Mouse (Mus musculus) retina, embryonic 14.5 days (tissue): ENCODE data around the gene Chit1.

ENCODE experiments used
- DNase-seq: peaks from one replicate; pipeline ENCODE4 v3.0.0-alpha.2; 2015; ENCODE audit warnings: low spot score

Chit1 gene

GRCm38 (mm10) chr1:134098726-134099515, 12.1 kb upstream of the Chit1 start:
- DNase-seq, result peak; percentile 84

GRCm38 (mm10) chr1:134099516-134100235, 11.4 kb upstream of the Chit1 start:
- no peak for DNase-seq

DNA sequence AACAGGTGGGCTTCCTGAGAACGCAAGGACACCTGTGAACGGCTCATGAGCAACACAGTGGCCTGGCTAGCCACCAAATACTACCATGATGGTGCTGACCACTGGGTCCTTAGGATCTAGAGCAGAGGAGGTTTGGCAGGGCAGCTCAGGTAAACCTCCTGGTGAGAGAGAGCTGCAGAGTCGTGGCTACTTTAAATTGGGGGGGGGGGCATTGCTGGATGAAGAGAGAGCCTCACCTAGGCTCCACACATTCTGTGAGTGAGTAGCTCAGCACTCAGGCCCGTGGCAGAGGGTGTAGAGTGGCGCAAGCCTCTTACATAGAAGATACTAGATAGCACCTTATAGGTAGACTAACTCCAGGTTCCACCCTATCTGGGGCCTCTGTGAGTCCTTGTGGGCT, 10.6 kb upstream of the Chit1 start:
- no peak for DNase-seq

DNA sequence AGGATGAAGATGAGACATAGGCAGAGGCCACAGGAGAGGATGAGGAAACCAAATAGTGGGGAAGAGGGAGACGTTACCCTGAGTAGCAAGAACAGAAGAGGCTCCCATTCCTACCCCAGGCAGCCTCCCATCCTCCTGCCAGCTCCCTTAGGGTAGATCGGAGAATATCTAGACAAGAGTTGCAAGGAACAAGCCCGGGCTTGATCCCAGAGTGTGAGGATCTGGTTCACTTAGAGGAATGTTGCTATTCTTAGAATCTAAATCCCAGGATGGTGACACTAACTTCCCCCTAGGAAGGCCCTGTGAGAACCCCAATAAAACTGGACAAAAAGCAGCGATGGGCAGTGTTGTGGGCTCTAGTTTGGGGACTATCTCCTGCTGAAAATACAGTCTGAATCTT, 10.1 kb upstream of the Chit1 start:
- no peak for DNase-seq

DNA sequence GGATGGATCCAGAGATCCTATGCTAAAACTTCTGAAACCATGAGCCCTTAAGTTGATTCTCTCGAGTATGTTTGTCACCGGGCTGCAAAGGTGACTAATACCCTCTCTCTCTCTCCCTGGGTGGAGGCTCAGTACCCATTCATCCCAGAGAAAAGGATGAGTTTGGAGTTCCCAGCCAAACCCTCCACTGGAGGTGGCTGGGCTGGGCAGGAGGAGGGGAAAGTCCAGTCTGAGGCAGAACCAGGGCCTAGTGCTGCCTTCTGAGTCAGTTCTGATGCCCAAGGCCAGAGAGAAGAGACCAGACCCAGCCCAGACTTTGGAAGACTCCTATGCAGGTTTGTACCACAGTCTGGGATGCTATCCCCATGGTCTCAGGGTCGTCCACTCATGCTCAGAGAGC, 9.4 kb upstream of the Chit1 start:
- DNase-seq, result no peak

GRCm38 (mm10) chr1:134103861-134104260, 7.2 kb upstream of the Chit1 start:
- DNase-seq, result no peak

GRCm38 (mm10) chr1:134105043-134105763, 5.8 kb upstream of the Chit1 start:
- no peak for DNase-seq

DNA sequence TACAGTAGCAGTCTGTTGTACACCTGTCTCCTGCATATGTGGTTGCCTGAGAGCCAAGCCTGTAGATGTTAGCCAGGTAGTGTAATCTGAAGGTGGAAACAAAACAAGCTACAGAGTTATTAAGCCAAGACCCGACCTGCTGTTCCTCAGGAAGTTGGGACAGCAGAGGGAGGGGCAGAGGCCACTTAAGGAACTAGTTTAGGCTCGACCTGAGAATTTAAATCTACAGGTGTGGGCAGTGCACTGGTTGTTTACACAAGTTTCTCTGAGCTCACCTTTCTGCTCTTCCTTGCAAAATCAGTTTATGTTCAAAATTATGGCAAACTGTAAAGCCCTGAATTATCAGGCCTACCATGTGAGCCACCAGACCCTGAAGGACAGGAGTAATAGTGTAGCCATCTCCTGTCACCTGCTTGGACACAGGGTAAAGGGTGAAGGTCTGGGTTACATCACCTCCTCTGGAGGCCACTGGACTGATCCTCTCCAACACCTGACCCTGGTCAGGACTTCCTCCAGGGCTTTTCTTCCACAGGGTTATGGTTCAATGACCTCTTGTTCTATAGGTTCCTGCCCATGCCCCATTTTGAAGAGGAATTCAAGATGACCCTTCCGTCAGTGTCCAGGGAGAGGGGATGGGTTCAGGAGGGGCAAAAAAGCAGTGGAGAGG, 5.1 kb upstream of the Chit1 start:
- DNase-seq, result no peak

DNA sequence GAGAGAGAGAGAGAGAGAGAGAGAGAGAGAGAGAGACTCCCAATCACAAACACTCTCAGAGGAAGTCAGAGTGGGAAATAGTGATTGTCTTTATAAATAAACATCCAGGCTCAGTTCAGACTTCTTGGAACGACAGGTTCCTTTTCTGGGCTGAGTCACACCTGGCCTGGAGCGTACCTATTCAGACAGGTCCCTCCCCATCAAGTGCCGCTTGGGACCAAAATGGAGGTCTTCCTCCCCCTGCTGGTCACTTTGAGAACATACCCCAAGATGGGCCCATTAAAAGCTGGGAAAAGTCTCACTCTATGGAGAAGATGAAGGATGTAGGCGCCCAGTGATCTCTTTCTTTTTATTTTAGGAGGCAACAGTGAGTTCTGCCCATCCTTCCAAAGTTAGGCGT, 4.3 kb upstream of the Chit1 start:
- DNase-seq, result peak; percentile 84

DNA sequence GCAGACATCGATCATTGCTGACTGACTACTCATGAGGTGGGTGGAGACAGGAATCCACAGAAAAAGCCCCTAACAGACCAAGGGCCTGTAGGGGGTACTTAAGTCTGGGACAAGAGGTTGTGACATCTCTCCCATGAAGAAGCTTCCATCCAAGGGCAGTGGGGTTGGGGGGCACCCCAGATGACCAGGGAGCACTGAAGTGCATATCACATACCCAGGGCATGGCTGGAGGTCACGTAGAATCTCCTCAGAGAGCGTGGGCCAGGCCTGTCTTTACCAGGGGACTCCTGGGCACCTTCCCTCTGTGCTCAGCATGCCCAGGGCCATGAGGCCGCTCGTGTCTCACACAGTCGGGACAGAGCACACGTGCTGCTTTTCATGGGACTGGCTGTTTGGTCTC, 3.3 kb upstream of the Chit1 start:
- DNase-seq, result no peak

DNA sequence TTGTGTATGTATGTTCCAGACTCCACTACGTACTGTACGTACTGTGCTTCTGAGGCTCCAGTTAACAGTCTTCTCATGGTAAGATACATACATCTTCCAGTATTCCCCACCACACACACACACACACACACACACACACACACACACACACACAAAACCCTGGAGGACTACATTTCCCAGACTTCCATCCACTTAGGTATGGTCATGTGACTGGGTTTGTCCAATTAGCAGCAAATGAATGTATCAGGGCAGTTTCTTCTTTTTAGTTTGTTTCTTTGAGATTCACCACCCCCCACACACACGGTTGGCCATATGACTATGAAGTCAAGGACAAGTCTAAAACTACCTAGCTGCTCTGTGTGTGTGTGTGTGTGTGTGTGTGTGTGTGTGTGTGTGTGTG, 1.0 kb upstream of the Chit1 start:
- DNase-seq, result no peak

DNA sequence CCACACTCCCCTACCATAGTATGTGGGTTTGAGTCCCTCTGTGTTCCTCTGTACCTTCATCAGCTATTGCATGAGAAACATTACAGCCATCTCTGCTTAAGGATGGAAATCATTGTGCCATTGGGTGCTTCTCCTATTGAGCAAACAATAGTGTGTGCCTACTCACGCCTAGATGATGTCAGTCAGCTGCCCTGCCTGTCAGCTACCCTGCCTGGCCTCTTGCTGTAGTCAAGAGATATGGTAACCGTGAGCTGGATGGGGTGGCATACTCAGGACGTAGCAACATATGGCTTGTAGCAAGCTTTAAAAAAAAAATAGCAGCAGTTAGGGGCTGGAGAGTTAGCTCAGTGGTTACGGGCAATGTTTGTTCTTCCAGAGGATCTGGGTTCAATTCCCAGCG, 593 bp upstream of the Chit1 start:
- no peak for DNase-seq

DNA sequence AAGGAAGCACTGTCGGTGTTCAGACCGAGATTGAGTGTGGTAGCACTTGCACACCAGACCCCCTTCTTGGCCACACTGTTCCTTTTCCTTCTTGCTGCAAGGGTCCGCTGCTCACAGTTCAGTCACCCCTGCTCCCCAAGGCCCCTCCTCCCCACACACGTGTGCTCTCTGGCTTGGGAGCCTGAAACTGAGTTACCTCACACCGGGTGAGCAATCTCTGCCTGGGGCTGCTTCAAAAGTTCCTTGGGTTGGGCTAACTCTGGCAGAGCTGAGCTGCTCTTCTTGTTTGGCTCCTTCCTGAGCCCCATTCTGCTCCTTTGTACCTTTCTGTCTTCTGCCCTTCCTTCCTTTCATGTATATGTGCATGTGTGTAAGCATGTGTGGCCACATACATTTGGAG, 2.5 kb downstream of the Chit1 start:
- no peak for DNase-seq

GRCm38 (mm10) chr1:134114018-134114417, 3.0 kb downstream of the Chit1 start:
- no peak for DNase-seq

- no peak for DNase-seq
Observed at GRCm38 (mm10) chr1:134114730-134115129, 3.7 kb downstream of the Chit1 start.

- no peak for DNase-seq
Observed at GRCm38 (mm10) chr1:134115424-134115823, 4.4 kb downstream of the Chit1 start.

DNA sequence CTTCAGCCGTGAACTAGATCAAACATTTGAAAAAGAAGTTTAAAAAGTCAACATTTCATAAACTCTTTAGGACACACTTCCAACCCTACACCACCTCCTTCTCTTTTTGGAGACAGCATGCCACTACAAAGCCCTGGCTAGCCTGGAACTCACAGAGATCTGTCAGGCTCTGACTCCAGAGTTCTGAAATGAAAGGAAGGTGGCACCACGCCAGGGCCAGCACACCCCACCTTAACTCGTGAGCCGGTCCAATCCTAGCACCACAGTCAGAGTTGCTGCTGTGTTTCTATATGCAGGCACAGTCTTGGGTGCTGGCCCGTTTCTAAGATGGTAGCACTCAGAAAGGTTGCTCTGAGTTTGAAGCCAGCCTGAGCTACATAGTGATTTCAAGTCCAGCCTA, 6.1 kb downstream of the Chit1 start:
- DNase-seq, result no peak

GRCm38 (mm10) chr1:134120179-134120578, 9.1 kb downstream of the Chit1 start:
- DNase-seq, result peak; percentile 96

DNA sequence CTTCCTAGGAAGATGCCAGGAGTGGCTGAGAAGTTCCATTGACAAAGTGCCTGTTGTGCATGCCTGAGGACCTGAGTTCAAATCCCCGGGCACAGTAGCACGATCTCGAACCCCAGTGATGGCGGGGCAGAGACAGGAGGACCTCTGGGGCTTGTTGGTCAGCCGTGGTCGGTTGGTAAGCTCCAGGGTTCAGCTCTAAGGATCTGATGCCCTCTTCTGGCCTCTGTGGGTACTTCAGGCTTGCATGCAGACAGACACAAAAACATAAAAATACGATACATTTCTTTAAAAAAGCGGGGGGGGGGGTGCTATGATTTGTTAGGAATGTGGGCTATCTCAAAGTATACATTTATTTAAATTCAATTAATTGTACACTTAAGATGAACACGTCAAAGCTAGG, 11.2 kb downstream of the Chit1 start:
- peak; percentile 64 for DNase-seq

DNA sequence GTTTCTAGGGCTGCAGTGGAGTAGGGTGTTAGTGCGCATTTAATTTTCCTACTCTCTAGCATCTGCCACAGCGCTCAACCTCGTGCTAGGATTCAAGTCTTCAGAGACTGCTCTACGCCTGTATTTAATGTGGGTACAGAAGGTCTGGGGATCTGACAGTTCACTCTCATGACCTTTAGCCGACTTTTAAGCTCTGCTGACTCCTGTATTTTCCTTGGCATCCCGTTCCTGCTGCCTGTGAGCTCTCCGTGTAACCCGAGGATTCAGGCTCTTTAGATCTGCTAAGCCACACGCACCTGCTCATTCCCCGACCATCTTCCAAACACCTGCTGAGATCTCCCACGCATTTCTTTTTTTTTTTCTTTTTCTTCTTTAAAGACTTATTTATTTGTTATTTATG, 22.3 kb downstream of the Chit1 start:
- DNase-seq, result no peak

GRCm38 (mm10) chr1:134136351-134136750, 25.3 kb downstream of the Chit1 start:
- no peak for DNase-seq

- no peak for DNase-seq
Observed at GRCm38 (mm10) chr1:134138424-134138823, 27.4 kb downstream of the Chit1 start.
